Mouse (Mus musculus): ENCODE measurements at regions not wholly inside any gene's neighbourhood (a gene's known extent, or its start where the extent isn't known, plus 50 kb on each side); places are given as distances from the start of the nearest gene placed in this dataset.
"Not testable (repeated sequence)": the region's sequence is repeated elsewhere in the genome, so short reads cannot be mapped to it uniquely, and the experiment has no call there.

GRCm38 (mm10) chr14:96601092-96601491 is 82.2 kb upstream of the Klhl1 start:
- ATAC-seq (replicated peaks; ENCODE audit: poor library complexity, severe bottlenecking) = not testable (repeated sequence)

GRCm38 (mm10) chr14:96592051-96592450 is 73.1 kb upstream of the Klhl1 start:
- ATAC-seq (replicated peaks; ENCODE audit: poor library complexity, severe bottlenecking) = no peak

All from granulocyte monocyte progenitor cell, adult 5-6 weeks (primary cell).